Mouse (Mus musculus) kidney, embryonic 15.5 days (tissue): ENCODE results near the gene Elac2. TPM values are rescaled to one million over a fixed set of nuclear protein-coding genes. Genes with fewer than 3 reads are reported as not detected.

Experiments
- ATAC-seq: fragments of 200-750 bp; cut with Nextera tagmentation; replicated peaks from 2 replicates; pipeline ENCODE4 v1.8.0; 2017; ENCODE audit warnings: moderate TSS enrichment; ENCODE audit not compliant: low FRiP score
- H3K27ac ChIP-seq: fragments of 300-500 bp; sonication (generic); 2 replicates; pipeline ENCODE4 v1.5.1; 2015; ENCODE audit warnings: mild to moderate bottlenecking, inconsistent platforms
- H3K27me3 ChIP-seq: fragments of 300-500 bp; sonication (generic); 2 replicates; pipeline ENCODE4 v1.6.1; 2015; ENCODE audit warnings: inconsistent platforms
- H3K36me3 ChIP-seq: fragments of 300-500 bp; sonication (generic); 2 replicates; pipeline ENCODE4 v1.6.1; 2015; ENCODE audit warnings: inconsistent platforms
- H3K4me1 ChIP-seq: fragments of 300-500 bp; sonication (generic); 2 replicates; pipeline ENCODE4 v1.6.1; 2015; ENCODE audit warnings: inconsistent platforms
- H3K4me2 ChIP-seq: fragments of 300-500 bp; sonication (generic); 2 replicates; pipeline ENCODE4 v1.6.1; 2015; ENCODE audit warnings: moderate library complexity, mild to moderate bottlenecking, inconsistent platforms
- H3K4me3 ChIP-seq: fragments of 300-500 bp; sonication (generic); replicated peaks from 2 replicates; pipeline ENCODE4 v1.5.1; 2015; ENCODE audit warnings: mild to moderate bottlenecking, inconsistent platforms
- H3K9ac ChIP-seq: fragments of 300-500 bp; sonication (generic); 2 replicates; pipeline ENCODE4 v1.6.1; 2015; ENCODE audit warnings: mild to moderate bottlenecking, inconsistent platforms
- H3K9me3 ChIP-seq: fragments of 300-500 bp; sonication (generic); replicated peaks from 2 replicates; pipeline ENCODE4 v1.6.1; 2016; ENCODE audit warnings: inconsistent platforms
- WGBS: fragments of 180-500 bp; shearing (Covaris S2); methylation state at CpG from one replicate; pipeline ENCODE4 v1.1.7; 2015; ENCODE audit warnings: mixed read lengths; 5-methylcytosine and 5-hydroxymethylcytosine counted together
- polyA plus RNA-seq: library from polyadenylated mRNA; unstranded; fragments of >200 nt; fragmentation: Nextera tagmentation; extraction: Ambion mirVana; gene quantifications from 2 replicates; pipeline ENCODE4 v1.2.1, GENCODE M21; 2015

Elac2 gene
- polyA plus RNA-seq, 1 experiment from 2014 or later = 30.7 TPM

- ATAC-seq = no peak
- peaks cover 23% of the 10 kb centered on the region for H3K27me3 ChIP-seq
- H3K4me2 ChIP-seq = no peak overlapping the region
- 77% methylated on average over 2 of the region's 2 CpGs for WGBS
- H3K36me3 ChIP-seq = no peaks in the 10 kb centered on the region
- H3K4me1 ChIP-seq = 0 out of 2 replicates have a peak, but pooled peaks cover 3% of the 10 kb centered on the region
- H3K27ac ChIP-seq = no peak overlapping the region
- H3K9ac ChIP-seq = no peak overlapping the region
- H3K4me3 ChIP-seq = no peak overlapping the region
- H3K9me3 ChIP-seq = no peaks in the 10 kb centered on the region
Observed at GRCm38 (mm10) chr11:64972418-64972817, 6.4 kb upstream of the Elac2 start.

- Histone ChIP-seq H3K27me3 (peaks cover 3% of the 10 kb centered on the region; the same call in 1 of the 2 replicates), H3K4me2 (peak overlapping the region; percentile 78), H3K36me3 (peaks cover 39% of the 10 kb centered on the region), H3K9ac (peak overlapping the region; percentile 74), H3K4me3 (peak overlapping the region; percentile 87), H3K27ac (no peak overlapping the region), H3K9me3 (no peaks in the 10 kb centered on the region), H3K4me1 (peaks cover 18% of the 10 kb centered on the region)
- 10% methylated on average over 9 of the region's 9 CpGs for WGBS
- ATAC-seq = no peak
Observed at GRCm38 (mm10) chr11:64979489-64979845, 629 bp downstream of the Elac2 start.

- H3K4me3 ChIP-seq = no peak overlapping the region
- no peaks in the 10 kb centered on the region for H3K27me3 ChIP-seq
- no peak for ATAC-seq
- H3K9me3 ChIP-seq = no peaks in the 10 kb centered on the region
- WGBS = 86% methylated on average over 2 of the region's 2 CpGs
- peaks cover 97% of the 10 kb centered on the region for H3K36me3 ChIP-seq
- H3K9ac ChIP-seq = no peak overlapping the region
- H3K4me1 ChIP-seq = no peaks in the 10 kb centered on the region
- H3K27ac ChIP-seq = no peak overlapping the region
- H3K4me2 ChIP-seq = no peak overlapping the region
Observed at GRCm38 (mm10) chr11:64988556-64988955, 9.7 kb downstream of the Elac2 start.

- no peaks in the 10 kb centered on the region for H3K27me3 ChIP-seq
- H3K4me1 ChIP-seq = no peaks in the 10 kb centered on the region
- no peak for ATAC-seq
- no peak overlapping the region for H3K4me2 ChIP-seq
- 92% methylated on average over 3 of the region's 3 CpGs for WGBS
- H3K4me3 ChIP-seq = no peak overlapping the region
- no peaks in the 10 kb centered on the region for H3K9me3 ChIP-seq
- H3K36me3 ChIP-seq = peaks cover 92% of the 10 kb centered on the region
- H3K27ac ChIP-seq = no peak overlapping the region
- no peak overlapping the region for H3K9ac ChIP-seq
Observed at GRCm38 (mm10) chr11:64998439-64998838, 19.6 kb downstream of the Elac2 start.

GRCm38 (mm10) chr11:64999685-65000084 is 20.8 kb downstream of the Elac2 start:
- no peaks in the 10 kb centered on the region for H3K4me1 ChIP-seq
- H3K27me3 ChIP-seq = no peaks in the 10 kb centered on the region
- no peak overlapping the region for H3K27ac ChIP-seq
- no peak overlapping the region for H3K9ac ChIP-seq
- H3K9me3 ChIP-seq = no peaks in the 10 kb centered on the region
- no peak overlapping the region for H3K4me3 ChIP-seq
- H3K36me3 ChIP-seq = peaks cover 82% of the 10 kb centered on the region
- whole genome bisulfite sequencing = 88% methylated on average over 5 of the region's 5 CpGs
- no peak overlapping the region for H3K4me2 ChIP-seq
- ATAC-seq = no peak

- Histone ChIP-seq H3K9ac (no peak overlapping the region), H3K4me1 (no peaks in the 10 kb centered on the region), H3K4me3 (no peak overlapping the region), H3K36me3 (peaks cover 69% of the 10 kb centered on the region), H3K27me3 (no peaks in the 10 kb centered on the region), H3K9me3 (no peaks in the 10 kb centered on the region), H3K27ac (no peak overlapping the region), H3K4me2 (no peak overlapping the region)
- no peak for ATAC-seq
- 86% methylated on average over 14 of the region's 14 CpGs for WGBS
Observed at GRCm38 (mm10) chr11:65001729-65002128, 22.9 kb downstream of the Elac2 start.

GRCm38 (mm10) chr11:65003611-65004010 is 24.8 kb downstream of the Elac2 start:
- Histone ChIP-seq H3K4me1 (no peaks in the 10 kb centered on the region), H3K9ac (no peak overlapping the region), H3K27ac (no peak overlapping the region), H3K9me3 (no peaks in the 10 kb centered on the region), H3K4me3 (no peak overlapping the region), H3K36me3 (peaks cover 53% of the 10 kb centered on the region), H3K27me3 (no peaks in the 10 kb centered on the region), H3K4me2 (no peak overlapping the region)
- 48% methylated on average over 5 of the region's 5 CpGs for WGBS
- no peak for ATAC-seq

GRCm38 (mm10) chr11:65004836-65005235 is 26.0 kb downstream of the Elac2 start:
- Histone ChIP-seq H3K9ac (no peak overlapping the region), H3K4me3 (no peak overlapping the region), H3K36me3 (peaks cover 41% of the 10 kb centered on the region), H3K4me1 (no peaks in the 10 kb centered on the region), H3K27ac (no peak overlapping the region), H3K4me2 (no peak overlapping the region), H3K9me3 (no peaks in the 10 kb centered on the region), H3K27me3 (no peaks in the 10 kb centered on the region)
- WGBS = 83% methylated on average over 3 of the region's 3 CpGs
- ATAC-seq = no peak

GRCm38 (mm10) chr11:65006047-65006446 is 27.2 kb downstream of the Elac2 start:
- no peak overlapping the region for H3K4me3 ChIP-seq
- H3K36me3 ChIP-seq = peaks cover 29% of the 10 kb centered on the region
- no peaks in the 10 kb centered on the region for H3K27me3 ChIP-seq
- H3K27ac ChIP-seq = no peak overlapping the region
- no peak overlapping the region for H3K9ac ChIP-seq
- no peak overlapping the region for H3K4me2 ChIP-seq
- WGBS = 93% methylated on average over 4 of the region's 4 CpGs
- no peaks in the 10 kb centered on the region for H3K9me3 ChIP-seq
- no peaks in the 10 kb centered on the region for H3K4me1 ChIP-seq
- no peak for ATAC-seq

- no peak for ATAC-seq
- Histone ChIP-seq H3K4me3 (no peak overlapping the region), H3K9ac (no peak overlapping the region), H3K27me3 (no peaks in the 10 kb centered on the region), H3K4me1 (peaks cover 13% of the 10 kb centered on the region; the same call in 1 of the 2 replicates), H3K27ac (no peak overlapping the region), H3K9me3 (no peaks in the 10 kb centered on the region), H3K4me2 (no peak overlapping the region), H3K36me3 (no peaks in the 10 kb centered on the region)
- WGBS = 58% methylated on average over 6 of the region's 6 CpGs
Observed at GRCm38 (mm10) chr11:65013906-65014305, 35.1 kb downstream of the Elac2 start.

GRCm38 (mm10) chr11:65016754-65017153 is 37.9 kb downstream of the Elac2 start:
- Histone ChIP-seq H3K4me1 (peaks cover 13% of the 10 kb centered on the region; the same call in 1 of the 2 replicates), H3K9ac (no peak overlapping the region), H3K27ac (no peak overlapping the region), H3K4me2 (no peak overlapping the region), H3K27me3 (no peaks in the 10 kb centered on the region), H3K9me3 (no peaks in the 10 kb centered on the region), H3K36me3 (no peaks in the 10 kb centered on the region), H3K4me3 (no peak overlapping the region)
- ATAC-seq = no peak
- 87% methylated on average over 1 of the region's 1 CpGs for WGBS

GRCm38 (mm10) chr11:65020744-65021143 is 41.9 kb downstream of the Elac2 start:
- no peaks in the 10 kb centered on the region for H3K9me3 ChIP-seq
- no peaks in the 10 kb centered on the region for H3K27me3 ChIP-seq
- H3K4me1 ChIP-seq = no peaks in the 10 kb centered on the region
- H3K4me3 ChIP-seq = no peak overlapping the region
- peaks cover 4% of the 10 kb centered on the region; the same call in 1 of the 2 replicates for H3K36me3 ChIP-seq
- WGBS = 86% methylated on average over 4 of the region's 4 CpGs
- no peak overlapping the region for H3K27ac ChIP-seq
- H3K9ac ChIP-seq = no peak overlapping the region
- no peak overlapping the region for H3K4me2 ChIP-seq
- no peak for ATAC-seq

GRCm38 (mm10) chr11:65022771-65023170 is 43.9 kb downstream of the Elac2 start:
- Histone ChIP-seq H3K36me3 (peaks cover 4% of the 10 kb centered on the region; the same call in 1 of the 2 replicates), H3K4me3 (no peak overlapping the region), H3K27me3 (no peaks in the 10 kb centered on the region), H3K4me2 (no peak overlapping the region), H3K9ac (no peak overlapping the region), H3K9me3 (no peaks in the 10 kb centered on the region), H3K4me1 (no peaks in the 10 kb centered on the region), H3K27ac (no peak overlapping the region)
- no peak for ATAC-seq
- WGBS = 90% methylated on average over 11 of the region's 11 CpGs
